Mouse (Mus musculus) layer of hippocampus, adult 11-12 months (tissue): ENCODE measurements around the gene Kcnh6.
"Not testable (repeated sequence)": the region's sequence is repeated elsewhere in the genome, so short reads cannot be mapped to it uniquely, and the experiment has no call there.

Experiments
- DNase-seq: peaks from one replicate; pipeline ENCODE4 v3.0.0; 2022; ENCODE audit warnings: low spot score

Kcnh6 gene

DNA sequence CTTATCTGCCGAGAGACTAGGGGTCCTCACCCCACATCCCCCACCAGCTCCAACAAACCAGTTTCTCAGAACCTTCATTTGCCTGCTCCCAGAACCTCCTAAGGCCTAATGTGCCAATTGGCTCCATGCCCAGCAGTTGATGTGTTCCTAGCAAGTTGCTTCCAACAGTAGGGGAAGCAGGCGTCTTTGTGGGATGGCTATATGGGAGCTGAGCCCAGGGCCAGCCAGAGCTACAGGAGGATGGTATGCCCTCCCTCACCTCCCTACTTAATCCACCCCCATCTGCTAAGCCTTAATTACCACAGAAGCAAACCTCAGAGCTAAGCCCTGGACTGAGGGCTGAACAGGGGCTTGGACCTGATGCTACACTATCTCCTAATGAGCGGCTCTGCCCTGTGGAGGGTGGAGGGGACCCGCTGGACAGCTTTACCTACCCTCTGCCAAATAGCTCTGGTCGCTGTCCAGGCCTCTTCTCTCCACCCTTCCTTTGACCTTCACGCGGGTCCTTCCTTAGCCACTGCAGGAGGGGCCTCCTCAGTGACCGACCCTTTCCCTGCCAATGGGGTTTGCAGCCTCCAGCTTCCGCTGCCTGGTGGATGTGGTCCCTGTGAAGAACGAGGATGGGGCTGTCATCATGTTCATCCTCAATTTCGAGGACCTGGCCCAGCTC, 5.8 kb downstream of the Kcnh6 start:
- DNase-seq: peak; percentile 58

DNA sequence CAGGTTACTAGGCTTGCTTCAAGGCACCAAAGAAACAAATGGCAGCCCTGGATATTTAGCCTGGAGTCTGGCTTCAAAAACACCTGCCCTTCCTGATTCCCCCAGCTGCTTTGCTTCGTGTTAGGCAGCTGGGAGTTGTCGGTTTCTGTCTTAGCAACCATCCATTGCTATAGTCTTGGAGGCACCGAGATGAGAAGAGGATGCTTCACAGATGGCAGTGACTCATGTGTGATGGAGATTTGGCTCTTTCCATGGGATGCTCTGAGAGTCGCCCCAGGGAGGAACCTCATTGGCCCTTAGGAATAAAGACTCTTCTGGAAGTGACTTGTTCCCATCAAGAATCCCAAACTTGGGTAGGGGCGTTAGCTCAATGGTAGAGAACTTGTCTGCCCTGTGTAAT, 8.5 kb downstream of the Kcnh6 start:
- DNase-seq: no peak

DNA sequence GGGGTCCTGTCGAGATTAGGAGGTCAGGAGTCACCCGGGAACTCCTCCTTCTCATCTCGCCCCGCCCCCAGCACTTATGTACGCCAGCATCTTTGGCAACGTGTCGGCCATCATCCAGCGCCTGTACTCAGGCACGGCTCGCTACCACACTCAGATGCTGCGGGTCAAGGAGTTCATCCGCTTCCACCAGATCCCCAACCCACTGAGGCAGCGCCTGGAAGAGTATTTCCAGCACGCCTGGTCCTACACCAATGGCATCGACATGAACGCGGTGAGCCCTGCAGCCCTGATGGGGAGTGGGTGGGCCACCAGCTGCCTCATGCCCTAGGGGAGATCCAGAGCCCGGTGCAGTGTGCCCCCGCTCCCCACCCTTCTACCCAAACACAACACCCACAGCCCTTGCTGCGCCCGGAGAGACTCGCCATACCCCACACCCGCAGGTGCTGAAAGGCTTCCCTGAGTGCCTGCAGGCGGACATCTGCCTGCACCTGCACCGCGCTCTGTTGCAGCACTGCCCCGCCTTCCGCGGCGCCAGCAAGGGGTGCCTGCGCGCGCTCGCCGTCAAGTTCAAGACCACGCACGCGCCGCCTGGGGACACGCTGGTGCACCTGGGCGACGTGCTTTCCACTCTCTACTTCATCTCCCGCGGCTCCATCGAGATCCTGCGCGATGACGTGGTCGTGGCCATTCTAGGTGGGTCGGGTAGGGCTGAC, 12.3 kb downstream of the Kcnh6 start:
- peak; percentile 56 for DNase-seq

DNA sequence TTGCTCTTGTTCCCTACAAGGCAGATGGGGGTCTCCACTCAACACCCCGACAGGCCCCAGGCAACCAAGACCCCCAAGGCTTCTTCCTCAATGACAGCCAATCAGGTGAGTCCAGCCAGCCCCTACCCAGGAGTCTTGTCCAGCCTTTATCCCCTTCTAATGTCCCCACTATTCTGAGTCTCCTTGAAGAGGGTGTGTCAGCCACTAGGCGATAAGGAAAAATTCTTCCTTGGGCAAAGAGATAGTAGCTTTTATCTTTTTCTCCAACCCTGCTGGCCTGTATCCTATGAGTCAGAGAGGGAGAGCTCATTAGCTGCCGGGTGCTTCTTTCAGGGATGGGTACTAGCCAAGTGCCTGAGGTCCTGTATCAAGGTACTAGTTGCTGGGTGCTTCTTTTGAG, 17.9 kb downstream of the Kcnh6 start:
- DNase-seq: no peak

DNA sequence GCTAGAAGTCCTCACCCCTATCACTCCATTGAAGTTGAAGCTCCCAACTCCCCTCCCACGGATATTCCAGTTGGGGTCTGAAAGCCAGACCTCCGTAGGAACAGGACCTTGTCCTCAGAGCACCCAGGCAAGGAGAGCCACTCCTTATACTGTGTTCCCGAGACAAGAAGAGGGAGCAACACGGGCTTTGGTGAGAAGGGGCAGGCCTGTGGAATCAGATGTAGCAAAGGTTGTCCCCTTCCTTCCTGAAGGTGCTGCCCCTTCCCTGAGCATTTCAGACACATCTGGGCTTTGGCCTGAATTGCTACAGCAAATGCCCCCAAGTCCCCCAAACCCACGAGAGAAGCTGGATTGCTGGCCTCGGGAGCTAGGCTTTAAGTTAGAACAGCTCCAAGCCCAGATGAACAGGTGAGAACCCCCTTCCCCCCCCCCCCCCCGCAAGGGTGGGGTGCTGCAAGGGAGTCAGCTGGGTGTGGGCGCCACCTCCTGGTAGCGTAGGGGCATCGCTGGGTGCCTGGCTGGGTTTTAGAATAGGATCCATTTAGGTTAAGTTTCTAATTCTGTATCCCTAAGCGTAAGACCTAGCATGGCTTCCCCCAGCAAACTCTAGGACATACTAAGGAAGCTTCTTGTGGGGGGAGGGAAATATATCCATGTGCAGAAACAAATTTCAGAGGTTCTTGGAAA, 18.7 kb downstream of the Kcnh6 start:
- DNase-seq: peak; percentile 74

DNA sequence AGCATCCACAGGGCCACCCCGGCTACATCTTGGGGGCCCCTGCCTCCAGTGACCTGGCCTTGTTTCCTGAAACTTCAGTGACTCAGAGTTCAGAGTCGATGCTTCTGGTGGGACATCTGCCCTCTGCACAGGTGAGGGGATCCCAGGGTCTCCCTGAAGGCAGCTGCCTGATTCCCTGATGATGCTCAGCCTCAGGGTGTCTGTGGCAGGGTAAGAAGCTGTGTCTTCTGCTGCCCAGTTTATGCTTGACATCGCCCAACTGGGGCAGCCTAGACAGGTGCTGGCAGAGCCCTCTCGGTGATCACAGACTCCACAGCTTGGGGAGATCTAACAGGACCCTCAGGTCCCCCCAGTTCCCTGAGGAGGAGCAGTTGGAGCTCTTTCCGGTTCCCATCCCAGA, 19.7 kb downstream of the Kcnh6 start:
- no peak for DNase-seq

DNA sequence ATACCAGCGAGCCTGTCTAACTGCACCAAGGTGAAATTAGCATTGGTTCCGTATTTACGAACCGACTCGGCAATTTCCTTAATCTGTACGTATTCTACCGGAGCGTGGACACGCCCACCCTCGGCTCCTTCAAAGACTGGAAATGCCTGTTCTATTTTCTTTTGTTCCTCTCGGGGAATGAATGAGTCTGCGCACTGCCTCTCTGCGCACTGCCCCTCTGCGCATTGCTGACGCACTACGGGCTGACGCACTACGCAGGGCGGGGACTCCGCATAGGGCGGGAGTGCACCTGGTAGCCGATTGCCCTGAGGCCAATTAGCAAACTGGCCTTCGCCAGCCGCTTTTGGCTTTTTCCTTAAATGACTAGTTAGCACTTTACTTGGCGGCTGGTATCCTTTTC, 24.1 kb downstream of the Kcnh6 start:
- DNase-seq: not testable (repeated sequence)

DNA sequence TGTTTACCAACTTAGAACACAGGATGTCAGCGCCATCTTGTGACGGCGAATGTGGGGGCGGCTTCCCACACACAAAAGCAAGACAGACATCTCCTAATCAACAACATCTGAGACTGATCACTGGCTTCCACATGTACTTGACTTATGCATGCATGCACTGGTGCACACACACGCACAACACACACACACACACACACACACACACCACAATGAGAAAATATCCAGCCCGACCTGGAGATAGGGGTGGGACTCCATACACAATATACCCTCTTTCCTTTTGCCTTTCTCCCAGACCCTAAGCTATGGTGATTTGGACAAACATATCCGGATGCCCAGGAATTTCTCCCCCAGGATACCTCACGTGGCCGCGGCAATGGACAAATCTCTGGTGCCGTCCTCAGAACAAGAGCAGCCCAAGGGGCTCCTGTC, 25.6 kb downstream of the Kcnh6 start:
- peak; percentile 39 for DNase-seq

DNA sequence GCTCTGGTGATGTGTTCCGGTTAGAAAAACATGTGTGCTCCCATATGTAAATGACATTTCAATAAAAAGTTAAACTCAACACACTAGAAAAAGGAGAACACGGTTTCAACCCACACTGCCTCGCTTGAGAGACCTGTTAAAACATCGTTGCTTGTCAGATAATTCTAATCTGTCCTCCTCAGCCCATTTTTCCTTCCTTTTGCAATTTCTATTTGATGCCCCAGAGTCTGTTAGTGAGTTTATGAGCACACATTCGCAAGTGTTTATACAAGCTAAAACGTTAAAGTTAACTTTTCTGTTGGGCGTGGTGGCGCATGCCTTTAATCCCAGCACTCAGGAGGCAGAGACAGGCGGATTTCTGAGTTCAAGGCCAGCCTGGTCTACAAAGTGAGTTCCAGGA, 27.1 kb downstream of the Kcnh6 start:
- DNase-seq: no peak

DNA sequence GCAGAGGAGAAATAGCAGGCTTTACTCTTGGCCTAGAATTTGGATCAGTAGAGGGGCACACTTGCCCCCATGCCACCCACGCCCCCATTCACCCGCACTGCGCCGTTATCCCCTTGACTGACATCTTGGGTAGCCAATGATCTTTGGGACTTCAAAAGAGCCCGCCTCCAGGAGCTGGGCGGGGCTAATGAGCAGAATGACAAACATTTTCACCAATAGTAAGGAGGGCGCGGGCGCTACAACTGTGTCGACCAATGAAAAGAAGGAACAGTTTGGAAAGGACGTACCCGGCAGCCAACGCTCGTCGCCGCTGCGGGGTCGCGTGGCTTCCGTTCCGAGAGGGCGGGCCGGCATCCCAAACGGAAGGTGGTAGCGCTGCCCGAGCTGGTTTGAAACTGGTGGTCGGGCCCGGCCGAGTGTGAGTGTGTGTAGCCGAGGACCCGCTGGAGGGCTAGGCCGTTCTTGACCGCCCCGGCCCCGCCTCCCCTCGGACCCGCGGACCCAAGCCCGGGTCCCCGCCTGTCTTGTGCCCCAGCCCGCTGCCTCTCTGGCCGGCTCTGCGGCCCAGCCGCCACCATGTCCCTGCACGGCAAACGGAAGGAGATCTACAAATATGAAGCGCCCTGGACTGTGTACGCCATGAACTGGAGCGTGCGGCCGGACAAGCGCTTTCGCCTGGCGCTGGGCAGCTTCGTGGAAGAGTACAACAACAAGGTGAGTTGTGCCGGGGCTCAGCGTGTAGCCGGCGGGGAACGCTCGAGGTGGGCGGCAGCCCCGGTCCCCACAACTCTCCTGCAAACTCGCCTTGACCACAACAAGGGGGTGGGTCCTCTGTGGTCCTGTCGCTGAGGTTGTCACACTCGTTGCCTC, 28.9 kb downstream of the Kcnh6 start, which contains the start of gene Dcaf7:
Dcaf7 (plus strand) TSS at position 325 of the 870 bp plus-strand sequence.
- DNase-seq: peak; percentile 99

DNA sequence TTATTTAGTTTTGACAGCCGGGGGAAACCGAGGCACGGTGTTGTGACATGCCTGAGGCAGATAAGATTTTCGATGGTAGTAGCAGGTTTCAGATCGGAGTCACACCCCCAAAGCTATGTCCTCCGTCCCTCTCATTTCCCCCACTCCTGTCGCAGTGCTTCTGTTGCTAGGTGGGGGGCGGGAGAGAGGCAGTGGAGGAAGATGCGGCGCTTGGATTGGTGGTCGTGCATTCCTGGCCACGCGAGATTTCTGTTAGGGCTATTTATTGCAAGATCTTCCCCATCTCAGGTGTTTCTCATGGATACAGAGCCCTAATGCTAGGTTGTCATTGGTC, 29.5 kb downstream of the Kcnh6 start:
- peak; percentile 77 for DNase-seq

DNA sequence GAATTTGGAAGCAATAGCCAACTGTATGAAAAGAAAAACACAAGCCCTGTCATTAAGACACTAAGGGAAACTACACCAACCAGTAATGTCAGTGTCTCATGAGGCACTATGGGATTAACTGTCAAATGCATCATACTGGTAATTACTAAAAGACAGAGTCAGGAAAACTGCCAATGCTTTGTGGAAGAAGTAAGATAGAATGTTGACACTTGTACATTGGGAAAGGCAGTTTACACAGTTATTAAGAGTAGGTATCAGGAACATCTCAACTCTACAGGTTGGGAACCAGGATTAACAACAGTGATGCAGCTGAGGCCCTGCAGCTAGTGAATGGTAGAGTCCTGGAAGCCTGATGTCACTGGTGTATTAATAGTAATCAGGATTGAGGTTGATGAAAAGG, 36.4 kb downstream of the Kcnh6 start:
- no peak for DNase-seq

DNA sequence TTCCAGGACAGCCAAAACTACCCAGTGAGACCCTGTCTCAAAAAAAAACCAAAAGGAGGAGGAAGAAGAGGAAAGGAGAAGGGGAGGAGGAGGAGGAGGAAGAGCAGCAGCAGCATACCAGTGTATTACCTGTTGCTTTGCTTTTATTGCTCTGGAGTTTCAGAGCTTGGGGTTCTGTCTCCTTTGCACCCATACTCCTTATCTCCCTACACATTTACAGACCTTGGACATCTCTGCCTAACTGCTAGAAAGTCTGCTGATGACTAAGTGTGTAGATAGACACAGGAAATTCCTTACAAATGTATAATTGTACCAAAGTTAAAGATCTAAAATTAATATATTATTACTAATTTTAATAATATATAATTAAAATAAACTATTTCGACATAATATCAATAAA, 37.3 kb downstream of the Kcnh6 start:
- no peak for DNase-seq

DNA sequence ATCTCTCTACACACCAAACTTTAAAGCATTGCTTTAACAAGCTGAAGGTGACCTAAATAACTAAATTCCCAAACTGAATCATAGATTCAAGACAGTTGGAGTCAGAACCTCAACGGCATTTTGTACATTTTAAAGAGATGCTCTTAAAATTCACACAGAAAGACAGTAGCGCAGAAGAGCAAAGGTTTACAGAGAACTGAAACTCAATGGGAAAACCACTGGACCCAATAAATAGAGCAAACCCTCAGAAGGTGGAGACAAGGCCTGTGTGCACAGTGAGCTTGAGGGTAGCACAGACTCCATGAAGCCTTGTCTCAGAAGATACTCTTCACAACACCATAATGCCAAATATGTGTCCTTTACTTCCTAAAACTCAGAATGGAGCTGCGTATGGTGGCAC, 37.9 kb downstream of the Kcnh6 start:
- no peak for DNase-seq

DNA sequence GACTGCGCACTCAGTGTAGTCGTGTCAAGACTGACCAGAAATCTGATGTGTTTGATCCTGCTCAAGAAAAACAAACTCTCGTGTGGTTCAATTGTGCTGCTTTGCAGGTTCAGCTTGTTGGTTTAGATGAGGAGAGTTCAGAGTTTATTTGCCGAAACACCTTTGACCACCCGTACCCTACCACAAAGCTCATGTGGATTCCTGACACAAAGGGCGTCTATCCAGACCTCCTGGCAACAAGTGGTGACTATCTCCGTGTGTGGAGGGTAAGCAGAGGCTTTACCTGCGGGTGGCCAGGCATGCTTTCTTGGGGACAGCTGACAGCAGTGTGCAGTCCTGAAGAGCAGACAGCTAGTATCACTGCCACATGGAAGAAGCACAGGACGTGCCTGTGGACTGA, 38.7 kb downstream of the Kcnh6 start:
- DNase-seq: no peak

DNA sequence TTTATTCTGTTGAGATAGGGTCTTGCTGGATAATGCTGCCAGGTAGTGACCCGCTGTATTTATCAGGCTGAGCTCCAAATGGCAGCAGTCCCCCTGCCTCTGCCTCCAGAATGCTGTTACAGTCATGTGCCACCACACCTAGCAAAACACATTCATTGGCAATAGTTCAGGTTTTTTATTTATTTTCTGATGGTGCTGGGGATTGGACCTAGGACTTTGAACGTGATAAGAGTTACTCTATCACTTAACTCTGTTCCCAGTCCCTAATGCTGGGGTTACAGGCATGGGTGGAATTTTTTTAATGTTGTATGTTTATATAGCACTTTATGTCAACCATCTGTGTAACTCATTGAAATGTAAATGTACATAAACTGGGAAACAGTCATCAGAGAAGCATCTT, 46.0 kb downstream of the Kcnh6 start:
- no peak for DNase-seq

DNA sequence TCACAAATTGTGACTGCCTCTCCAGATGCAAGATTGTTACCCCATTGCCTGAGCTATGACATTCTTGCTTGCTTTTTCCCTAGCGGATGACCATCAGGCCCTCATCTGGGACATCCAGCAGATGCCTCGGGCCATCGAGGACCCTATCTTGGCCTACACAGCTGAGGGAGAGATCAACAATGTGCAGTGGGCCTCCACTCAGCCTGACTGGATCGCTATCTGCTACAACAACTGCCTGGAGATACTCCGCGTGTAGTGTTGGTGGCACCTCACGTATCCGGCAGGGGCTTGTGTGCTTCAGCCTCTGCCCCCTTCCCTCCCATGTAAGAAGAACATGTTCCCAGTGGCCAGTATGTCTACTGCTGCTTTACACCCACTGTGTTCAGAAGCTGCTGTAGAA, 46.7 kb downstream of the Kcnh6 start:
- no peak for DNase-seq

DNA sequence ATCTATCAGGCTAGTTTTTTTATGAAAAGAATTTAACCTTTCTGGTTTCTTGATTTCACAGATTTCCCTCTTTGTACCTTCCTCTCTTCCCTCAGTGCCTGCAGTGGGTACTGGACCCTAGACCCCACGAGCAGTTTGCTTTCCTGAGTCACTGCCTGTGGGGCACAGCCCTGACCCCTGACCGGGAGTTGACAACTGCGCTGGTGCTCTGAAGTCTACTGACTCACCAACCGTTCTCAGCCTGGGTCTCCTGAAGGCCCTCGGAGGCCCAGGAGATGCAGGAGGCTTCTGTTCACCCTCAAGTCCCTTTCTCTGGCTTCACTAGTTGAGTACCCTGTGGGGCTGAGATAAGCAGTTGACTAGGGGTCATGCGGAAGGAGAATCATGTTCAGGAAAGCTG, 47.4 kb downstream of the Kcnh6 start:
- DNase-seq: no peak

DNA sequence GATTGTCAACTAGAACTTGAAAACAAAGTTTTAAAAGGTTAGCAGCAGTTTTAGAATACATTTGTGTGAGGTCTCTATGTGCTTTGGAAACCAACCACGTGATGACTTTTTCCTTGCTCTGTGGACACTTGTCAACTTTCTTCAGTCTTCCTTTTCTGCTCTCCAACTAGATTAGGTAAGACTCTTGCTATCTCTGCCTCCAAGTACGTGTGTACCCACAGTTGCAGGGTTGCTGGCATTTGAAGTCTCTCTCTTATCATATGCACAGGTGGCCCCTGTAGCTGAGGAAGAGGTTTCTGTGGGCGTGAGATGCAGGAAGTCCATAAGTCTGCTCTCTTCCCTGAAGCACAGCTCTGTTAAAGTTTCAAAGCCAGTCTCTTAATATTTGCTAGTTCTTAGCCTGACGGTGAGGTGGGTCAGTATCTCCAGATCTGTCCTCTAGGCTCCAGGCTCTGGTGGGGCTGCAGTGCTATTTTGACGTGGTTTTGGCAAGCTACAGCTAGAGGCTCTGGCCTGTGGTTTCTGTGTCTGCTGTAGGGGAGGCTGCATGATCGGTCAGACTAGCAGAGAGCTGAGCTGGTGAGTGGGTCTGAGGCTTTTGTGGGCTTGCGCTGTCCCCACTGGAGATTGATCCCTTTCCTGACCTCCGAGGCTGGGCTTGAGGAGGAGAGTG, 49.0 kb downstream of the Kcnh6 start:
- no peak for DNase-seq

DNA sequence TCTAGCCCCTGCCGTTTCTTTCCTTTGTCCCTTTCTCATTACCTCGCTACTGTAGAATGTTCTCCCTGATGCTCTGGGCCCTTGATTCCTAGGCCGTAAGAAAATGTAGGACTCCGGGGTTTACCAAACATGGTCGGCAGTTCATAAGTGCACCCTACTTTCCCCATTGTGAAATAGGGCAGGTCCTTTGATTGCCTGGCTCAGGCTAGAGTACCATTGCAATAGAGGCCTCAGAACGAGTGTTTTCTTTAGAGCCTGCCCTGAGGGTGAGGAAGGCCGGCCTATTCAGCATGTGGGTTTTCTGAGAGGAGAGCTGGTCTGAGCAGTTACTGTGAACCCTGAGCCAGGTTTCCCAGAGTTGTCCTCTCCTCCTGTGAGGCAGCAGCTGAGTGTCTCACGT, 50.1 kb downstream of the Kcnh6 start:
- DNase-seq: no peak

DNA sequence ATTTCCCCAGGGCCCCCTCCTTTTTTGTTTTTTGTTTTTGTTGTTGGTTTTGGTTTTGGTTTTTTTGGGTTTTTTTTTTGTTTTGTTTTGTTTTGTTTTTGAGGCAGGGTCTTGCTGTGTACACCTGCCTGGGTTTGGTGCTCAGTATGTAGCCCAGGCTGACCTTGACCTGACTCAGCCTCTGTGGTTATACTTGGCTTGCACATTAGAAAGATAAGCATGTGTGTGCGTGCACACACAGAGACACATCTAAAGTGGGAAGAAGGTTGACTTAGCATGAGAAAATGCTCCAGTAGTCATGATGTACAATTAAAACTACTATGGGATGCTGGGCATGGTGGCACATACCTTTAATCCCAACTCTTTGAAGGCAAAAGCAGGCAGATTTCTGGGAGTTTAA, 52.6 kb downstream of the Kcnh6 start:
- no peak for DNase-seq

DNA sequence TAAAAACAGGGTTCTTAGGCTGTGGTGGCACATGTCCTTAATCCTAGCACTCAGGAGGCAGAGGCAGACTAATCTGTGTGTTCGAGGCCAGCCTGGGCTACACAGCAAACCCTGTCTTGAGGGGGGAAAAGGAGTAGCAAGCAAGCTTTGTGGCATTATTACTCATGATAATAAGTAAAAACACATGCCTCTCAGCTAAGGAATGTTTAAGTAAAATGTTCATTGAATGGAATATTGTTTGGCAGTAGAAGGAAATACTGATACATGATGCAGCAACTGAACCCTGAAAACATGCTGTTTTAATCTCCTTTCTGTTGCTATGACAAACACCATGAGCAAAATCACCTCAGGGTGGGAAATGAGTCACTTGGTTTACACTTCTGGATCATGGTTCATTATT, 53.4 kb downstream of the Kcnh6 start:
- no peak for DNase-seq
